Mouse (Mus musculus) thymus, adult 2 months (tissue): ENCODE measurements around the gene Ube2e3.

Source experiments
- CTCF ChIP-seq: fragments of 200-500 bp; IDR thresholded peaks from 2 replicates; pipeline ENCODE4 v1.5.1; 2012; ENCODE audit warnings: mild to moderate bottlenecking, control low read depth, low read length, moderate library complexity, borderline replicate concordance; ENCODE audit not compliant: control insufficient read depth, poor library complexity, insufficient read depth; ENCODE audit errors: extremely low read depth
- POLR2A ChIP-seq: fragments of 200-500 bp; IDR thresholded peaks from 2 replicates; pipeline ENCODE4 v1.6.1; 2012; ENCODE audit warnings: mild to moderate bottlenecking, low read length, control low read depth, moderate library complexity; ENCODE audit not compliant: control insufficient read depth, poor library complexity, insufficient read depth; ENCODE audit errors: extremely low read depth

- peak; percentile 87; the same call in 1 of the 2 replicates for TF ChIP-seq CTCF
- TF ChIP-seq POLR2A = no peak
Measured at GRCm38 (mm10) chr2:78868951-78869720, 1.2 kb downstream of the Ube2e3 start.
